Mouse (Mus musculus) lung, postnatal 0 days (tissue): ENCODE measurements around the gene Mybpc2. TPM values are rescaled to one million over a fixed set of nuclear protein-coding genes. Genes with fewer than 3 reads are reported as not detected.

Experiments used
- ATAC-seq: fragments of 200-750 bp; cut with Nextera tagmentation; 2 replicates; pipeline ENCODE4 v1.8.0; 2017; ENCODE audit warnings: moderate library complexity
- DNase-seq: peaks from one replicate; pipeline ENCODE4 v3.0.0-alpha.2; 2016; ENCODE audit warnings: low spot score
- H3K27ac ChIP-seq: fragments of 300-500 bp; sonication (generic); 2 replicates; pipeline ENCODE4 v1.5.1; 2014; ENCODE audit warnings: antibody characterized with exemption, mild to moderate bottlenecking, low read length, mixed read lengths
- H3K27me3 ChIP-seq: fragments of 300-500 bp; sonication (generic); replicated peaks from 2 replicates; pipeline ENCODE4 v1.6.1; 2014; ENCODE audit warnings: low read length, mixed read lengths; ENCODE audit not compliant: insufficient read depth
- H3K36me3 ChIP-seq: fragments of 300-500 bp; sonication (generic); 2 replicates; pipeline ENCODE4 v1.6.1; 2014; ENCODE audit warnings: low read length, mixed read lengths; ENCODE audit not compliant: insufficient read depth
- H3K4me1 ChIP-seq: fragments of 300-500 bp; sonication (generic); 2 replicates; pipeline ENCODE4 v1.6.1; 2014; ENCODE audit warnings: antibody characterized with exemption, low read depth, low read length, mixed read lengths; ENCODE audit not compliant: insufficient read depth
- H3K4me2 ChIP-seq: fragments of 300-500 bp; sonication (generic); replicated peaks from 2 replicates; pipeline ENCODE4 v1.6.1; 2014; ENCODE audit warnings: low read depth, mild to moderate bottlenecking, low read length, moderate library complexity, mixed read lengths
- H3K4me3 ChIP-seq: fragments of 300-500 bp; sonication (generic); 2 replicates; pipeline ENCODE4 v1.5.1; 2014; ENCODE audit warnings: low read depth, low read length
- H3K9ac ChIP-seq: fragments of 300-500 bp; sonication (generic); replicated peaks from 2 replicates; pipeline ENCODE4 v1.6.1; 2014; ENCODE audit warnings: low read depth, mild to moderate bottlenecking
- H3K9me3 ChIP-seq: fragments of 300-500 bp; sonication (generic); 2 replicates; pipeline ENCODE4 v1.6.1; 2016; ENCODE audit warnings: low read length, mixed read lengths
- CTCF ChIP-seq: IDR thresholded peaks from 2 replicates; pipeline ENCODE4 v1.5.1; 2016; ENCODE audit warnings: antibody characterized with exemption, mild to moderate bottlenecking
- EP300 ChIP-seq: IDR thresholded peaks from 2 replicates; pipeline ENCODE4 v1.6.1; 2016; ENCODE audit warnings: antibody characterized with exemption, mild to moderate bottlenecking, control low read depth
- WGBS: fragments of 180-500 bp; shearing (Covaris S2); extraction: QIAGEN DNeasy Blood & Tissue Kit; methylation state at CpG from one replicate; pipeline ENCODE4 v1.1.7; 2014; 5-methylcytosine and 5-hydroxymethylcytosine counted together
- polyA plus RNA-seq: library from polyadenylated mRNA; unstranded; fragments of >200 nt; fragmentation: Nextera tagmentation; extraction: Ambion mirVana; gene quantifications from 2 replicates; pipeline ENCODE4 v1.2.1, GENCODE M21; 2015

The Mybpc2 gene
- polyA plus RNA-seq, 1 experiment from 2014 or later = 0.37 TPM

GRCm38 (mm10) chr7:44494681-44495080 lies 29.8 kb downstream of the Mybpc2 start:
- no peak overlapping the region for H3K4me3 ChIP-seq
- no peak overlapping the region for H3K27ac ChIP-seq
- H3K9ac ChIP-seq = no peak overlapping the region
- DNase-seq (no peak), ATAC-seq (no peak)
- 79% methylated on average over 12 of the region's 12 CpGs for WGBS
- H3K27me3 ChIP-seq = no peaks in the 10 kb centered on the region
- H3K36me3 ChIP-seq = 0 out of 2 replicates have a peak, but pooled peaks cover 11% of the 10 kb centered on the region
- no peak overlapping the region for H3K4me2 ChIP-seq
- peaks cover 10% of the 10 kb centered on the region; the same call in 1 of the 2 replicates for H3K4me1 ChIP-seq
- H3K9me3 ChIP-seq = no peaks in the 10 kb centered on the region
- no peak for TF ChIP-seq EP300
- TF ChIP-seq CTCF = no peak

GRCm38 (mm10) chr7:44492166-44492826 lies 32.2 kb downstream of the Mybpc2 start:
- WGBS = 94% methylated on average over 21 of the region's 21 CpGs
- Histone ChIP-seq H3K9ac (no peak overlapping the region), H3K36me3 (peaks cover 11% of the 10 kb centered on the region; the same call in 1 of the 2 replicates), H3K4me1 (peaks cover 10% of the 10 kb centered on the region; the same call in 1 of the 2 replicates), H3K4me3 (no peak overlapping the region), H3K4me2 (no peak overlapping the region), H3K27me3 (no peaks in the 10 kb centered on the region), H3K27ac (no peak overlapping the region), H3K9me3 (no peaks in the 10 kb centered on the region)
- TF ChIP-seq CTCF (no peak), EP300 (no peak)
- no peak for DNase-seq
- ATAC-seq = no peak

- H3K27me3 ChIP-seq = no peaks in the 10 kb centered on the region
- H3K36me3 ChIP-seq = peaks cover 11% of the 10 kb centered on the region; the same call in 1 of the 2 replicates
- H3K27ac ChIP-seq = no peak overlapping the region
- H3K9me3 ChIP-seq = no peaks in the 10 kb centered on the region
- H3K4me3 ChIP-seq = no peak overlapping the region
- no peak overlapping the region for H3K9ac ChIP-seq
- H3K4me1 ChIP-seq = peaks cover 5% of the 10 kb centered on the region; the same call in 1 of the 2 replicates
- H3K4me2 ChIP-seq = no peak overlapping the region
- DNase-seq (no peak), ATAC-seq (no peak)
- 94% methylated on average over 5 of the region's 5 CpGs for WGBS
- TF ChIP-seq EP300 (no peak), CTCF (no peak)
Measured at GRCm38 (mm10) chr7:44491391-44491790, 33.1 kb downstream of the Mybpc2 start.

GRCm38 (mm10) chr7:44490281-44490680 lies 34.2 kb downstream of the Mybpc2 start:
- H3K27ac ChIP-seq = no peak overlapping the region
- ATAC-seq (no peak), DNase-seq (no peak)
- H3K9ac ChIP-seq = no peak overlapping the region
- peaks cover under 1% of the 10 kb centered on the region; the same call in 1 of the 2 replicates for H3K4me1 ChIP-seq
- no peaks in the 10 kb centered on the region for H3K9me3 ChIP-seq
- no peaks in the 10 kb centered on the region for H3K27me3 ChIP-seq
- no peak overlapping the region for H3K4me2 ChIP-seq
- H3K4me3 ChIP-seq = no peak overlapping the region
- WGBS = 77% methylated on average over 4 of the region's 4 CpGs
- peaks cover 11% of the 10 kb centered on the region; the same call in 1 of the 2 replicates for H3K36me3 ChIP-seq
- TF ChIP-seq EP300 (no peak), CTCF (no peak)

- no peak overlapping the region for H3K4me2 ChIP-seq
- H3K27ac ChIP-seq = no peak overlapping the region
- H3K27me3 ChIP-seq = no peaks in the 10 kb centered on the region
- no peaks in the 10 kb centered on the region for H3K4me1 ChIP-seq
- no peaks in the 10 kb centered on the region for H3K9me3 ChIP-seq
- 93% methylated on average over 8 of the region's 8 CpGs for WGBS
- peaks cover 11% of the 10 kb centered on the region; the same call in 1 of the 2 replicates for H3K36me3 ChIP-seq
- no peak overlapping the region for H3K9ac ChIP-seq
- ATAC-seq (no peak), DNase-seq (no peak)
- H3K4me3 ChIP-seq = no peak overlapping the region
- TF ChIP-seq CTCF (no peak), EP300 (no peak)
Measured at GRCm38 (mm10) chr7:44488545-44488944, 35.9 kb downstream of the Mybpc2 start.

GRCm38 (mm10) chr7:44487936-44488335 lies 36.5 kb downstream of the Mybpc2 start:
- Histone ChIP-seq H3K9me3 (no peaks in the 10 kb centered on the region), H3K4me3 (no peak overlapping the region), H3K4me2 (no peak overlapping the region), H3K9ac (no peak overlapping the region), H3K27me3 (no peaks in the 10 kb centered on the region), H3K4me1 (no peaks in the 10 kb centered on the region), H3K36me3 (peaks cover 11% of the 10 kb centered on the region; the same call in 1 of the 2 replicates), H3K27ac (no peak overlapping the region)
- TF ChIP-seq CTCF = no peak
- TF ChIP-seq EP300 = no peak
- no peak for DNase-seq
- ATAC-seq = no peak
- WGBS = 84% methylated on average over 7 of the region's 7 CpGs
